Mouse (Mus musculus): ENCODE measurements at regions not wholly inside any gene's neighbourhood (a gene's known extent, or its start where the extent isn't known, plus 50 kb on each side); places are given as distances from the start of the nearest gene placed in this dataset.

GRCm38 (mm10) chr13:112116101-112116726, 172.0 kb upstream of the Ankrd55 start:
- WGBS = 43% methylated on average over 9 of the region's 9 CpGs
- H3K4me3 ChIP-seq (ENCODE audit: insufficient read depth, low read depth, low read length) = no peak overlapping the region
- H3K4me1 ChIP-seq (ENCODE audit: control insufficient read depth, insufficient read depth, low read length) = peaks cover 7% of the 10 kb centered on the region; the same call in 1 of the 2 replicates
- TF ChIP-seq CTCF (IDR thresholded peaks at IDR 0.05; ENCODE audit: insufficient read depth, low read depth, low read length) (no peak), POLR2A (IDR thresholded peaks at IDR 0.05; ENCODE audit: insufficient read depth, low read depth, low read length) (no peak)
- no peak overlapping the region for H3K27ac ChIP-seq (ENCODE audit: insufficient read depth, low read depth, low read length)

GRCm38 (mm10) chr13:112118564-112118963, 169.7 kb upstream of the Ankrd55 start:
- 95% methylated on average over 3 of the region's 3 CpGs for WGBS
- Histone ChIP-seq H3K4me1 (ENCODE audit: control insufficient read depth, insufficient read depth, low read length) (peaks cover 10% of the 10 kb centered on the region; the same call in 1 of the 2 replicates), H3K27ac (ENCODE audit: insufficient read depth, low read depth, low read length) (no peak overlapping the region), H3K4me3 (ENCODE audit: insufficient read depth, low read depth, low read length) (no peak overlapping the region)
- no peak for TF ChIP-seq CTCF (IDR thresholded peaks at IDR 0.05; ENCODE audit: insufficient read depth, low read depth, low read length)
- no peak for TF ChIP-seq POLR2A (IDR thresholded peaks at IDR 0.05; ENCODE audit: insufficient read depth, low read depth, low read length)

GRCm38 (mm10) chr13:112119611-112120041, 168.6 kb upstream of the Ankrd55 start:
- TF ChIP-seq CTCF (IDR thresholded peaks at IDR 0.05; ENCODE audit: insufficient read depth, low read depth, low read length) = no peak
- no peak for TF ChIP-seq POLR2A (IDR thresholded peaks at IDR 0.05; ENCODE audit: insufficient read depth, low read depth, low read length)
- no peak overlapping the region for H3K4me3 ChIP-seq (ENCODE audit: insufficient read depth, low read depth, low read length)
- no peak overlapping the region for H3K27ac ChIP-seq (ENCODE audit: insufficient read depth, low read depth, low read length)
- H3K4me1 ChIP-seq (ENCODE audit: control insufficient read depth, insufficient read depth, low read length) = peaks cover 9% of the 10 kb centered on the region; the same call in 1 of the 2 replicates
- 33% methylated on average over 11 of the region's 11 CpGs for WGBS

- Histone ChIP-seq H3K4me3 (ENCODE audit: insufficient read depth, low read depth, low read length) (no peak overlapping the region), H3K4me1 (ENCODE audit: control insufficient read depth, insufficient read depth, low read length) (peaks cover 6% of the 10 kb centered on the region; the same call in 1 of the 2 replicates), H3K27ac (ENCODE audit: insufficient read depth, low read depth, low read length) (no peak overlapping the region)
- TF ChIP-seq POLR2A (IDR thresholded peaks at IDR 0.05; ENCODE audit: insufficient read depth, low read depth, low read length) (no peak), CTCF (IDR thresholded peaks at IDR 0.05; ENCODE audit: insufficient read depth, low read depth, low read length) (no peak)
- 76% methylated on average over 4 of the region's 4 CpGs for WGBS
Measured at GRCm38 (mm10) chr13:112120346-112120745, 167.9 kb upstream of the Ankrd55 start.

GRCm38 (mm10) chr13:112121110-112121509, 167.1 kb upstream of the Ankrd55 start:
- H3K27ac ChIP-seq (ENCODE audit: insufficient read depth, low read depth, low read length) = no peak overlapping the region
- 86% methylated on average over 9 of the region's 9 CpGs for WGBS
- H3K4me3 ChIP-seq (ENCODE audit: insufficient read depth, low read depth, low read length) = no peak overlapping the region
- no peak for TF ChIP-seq CTCF (IDR thresholded peaks at IDR 0.05; ENCODE audit: insufficient read depth, low read depth, low read length)
- TF ChIP-seq POLR2A (IDR thresholded peaks at IDR 0.05; ENCODE audit: insufficient read depth, low read depth, low read length) = no peak
- peaks cover 6% of the 10 kb centered on the region; the same call in 1 of the 2 replicates for H3K4me1 ChIP-seq (ENCODE audit: control insufficient read depth, insufficient read depth, low read length)

GRCm38 (mm10) chr13:112122842-112123373, 165.3 kb upstream of the Ankrd55 start:
- WGBS = 68% methylated on average over 9 of the region's 9 CpGs
- TF ChIP-seq POLR2A (IDR thresholded peaks at IDR 0.05; ENCODE audit: insufficient read depth, low read depth, low read length) (no peak), CTCF (IDR thresholded peaks at IDR 0.05; ENCODE audit: insufficient read depth, low read depth, low read length) (no peak)
- no peak overlapping the region for H3K27ac ChIP-seq (ENCODE audit: insufficient read depth, low read depth, low read length)

GRCm38 (mm10) chr13:112125769-112126469, 162.3 kb upstream of the Ankrd55 start:
- TF ChIP-seq CTCF (IDR thresholded peaks at IDR 0.05; ENCODE audit: insufficient read depth, low read depth, low read length) (no peak), POLR2A (IDR thresholded peaks at IDR 0.05; ENCODE audit: insufficient read depth, low read depth, low read length) (no peak)
- 77% methylated on average over 14 of the region's 14 CpGs for WGBS
- Histone ChIP-seq H3K27ac (ENCODE audit: insufficient read depth, low read depth, low read length) (no peak overlapping the region), H3K4me3 (ENCODE audit: insufficient read depth, low read depth, low read length) (no peak overlapping the region), H3K4me1 (ENCODE audit: control insufficient read depth, insufficient read depth, low read length) (0 out of 2 replicates have a peak, but pooled peaks cover 3% of the 10 kb centered on the region)

More at GRCm38 (mm10) chr13:112122842-112123373, 165.3 kb upstream of the Ankrd55 start:
- Histone ChIP-seq H3K4me1 (ENCODE audit: control insufficient read depth, insufficient read depth, low read length) (peaks cover 6% of the 10 kb centered on the region; the same call in 1 of the 2 replicates), H3K4me3 (ENCODE audit: insufficient read depth, low read depth, low read length) (no peak overlapping the region)

- H3K4me1 ChIP-seq (ENCODE audit: control insufficient read depth, insufficient read depth, low read length) = no peaks in the 10 kb centered on the region
- H3K27ac ChIP-seq (ENCODE audit: insufficient read depth, low read depth, low read length) = no peak overlapping the region
- no peak overlapping the region for H3K4me3 ChIP-seq (ENCODE audit: insufficient read depth, low read depth, low read length)
- TF ChIP-seq POLR2A (IDR thresholded peaks at IDR 0.05; ENCODE audit: insufficient read depth, low read depth, low read length) (no peak), CTCF (IDR thresholded peaks at IDR 0.05; ENCODE audit: insufficient read depth, low read depth, low read length) (no peak)
- WGBS = 92% methylated on average over 4 of the region's 4 CpGs
Measured at GRCm38 (mm10) chr13:112130220-112130619, 158.0 kb upstream of the Ankrd55 start.

- H3K27ac ChIP-seq (ENCODE audit: insufficient read depth, low read depth, low read length) = no peak overlapping the region
- no peak overlapping the region for H3K4me3 ChIP-seq (ENCODE audit: insufficient read depth, low read depth, low read length)
- TF ChIP-seq CTCF (IDR thresholded peaks at IDR 0.05; ENCODE audit: insufficient read depth, low read depth, low read length) = no peak
- TF ChIP-seq POLR2A (IDR thresholded peaks at IDR 0.05; ENCODE audit: insufficient read depth, low read depth, low read length) = no peak
- WGBS = 69% methylated on average over 2 of the region's 2 CpGs
- H3K4me1 ChIP-seq (ENCODE audit: control insufficient read depth, insufficient read depth, low read length) = no peaks in the 10 kb centered on the region
Measured at GRCm38 (mm10) chr13:112130774-112131173, 157.5 kb upstream of the Ankrd55 start.

Data from olfactory bulb, adult 2 months (tissue).